Mouse (Mus musculus) kidney, embryonic 16.5 days (tissue): Measurements from ENCODE around the gene Nectin1. TPM values are rescaled to one million over a fixed set of nuclear protein-coding genes. Genes with fewer than 3 reads are reported as not detected.

Experiments
- ATAC-seq: fragments of 200-750 bp; cut with Nextera tagmentation; 2 replicates; pipeline ENCODE4 v1.8.0; 2017; ENCODE audit warnings: moderate TSS enrichment; ENCODE audit not compliant: low FRiP score, low TSS enrichment
- H3K27ac ChIP-seq: fragments of 300-500 bp; sonication (generic); 2 replicates; pipeline ENCODE4 v1.5.1; 2014; ENCODE audit warnings: low read length
- H3K27me3 ChIP-seq: fragments of 300-500 bp; sonication (generic); 2 replicates; pipeline ENCODE4 v1.6.1; 2014; ENCODE audit warnings: low read length, control low read depth, mixed read lengths; ENCODE audit not compliant: insufficient read depth
- H3K36me3 ChIP-seq: fragments of 300-500 bp; sonication (generic); 2 replicates; pipeline ENCODE4 v1.6.1; 2014; ENCODE audit warnings: low read length, control low read depth, mixed read lengths; ENCODE audit not compliant: insufficient read depth
- H3K4me1 ChIP-seq: fragments of 300-500 bp; sonication (generic); 2 replicates; pipeline ENCODE4 v1.6.1; 2014; ENCODE audit warnings: low read length, control low read depth, mixed read lengths; ENCODE audit not compliant: insufficient read depth
- H3K4me2 ChIP-seq: fragments of 300-500 bp; sonication (generic); replicated peaks from 2 replicates; pipeline ENCODE4 v1.6.1; 2014; ENCODE audit warnings: low read depth, low read length
- H3K4me3 ChIP-seq: fragments of 300-500 bp; sonication (generic); 2 replicates; pipeline ENCODE4 v1.5.1; 2014; ENCODE audit warnings: mild to moderate bottlenecking, low read length
- H3K9ac ChIP-seq: fragments of 300-500 bp; sonication (generic); replicated peaks from 2 replicates; pipeline ENCODE4 v1.6.1; 2014; ENCODE audit warnings: low read length
- H3K9me3 ChIP-seq: fragments of 300-500 bp; sonication (generic); 2 replicates; pipeline ENCODE4 v1.6.1; 2016; ENCODE audit warnings: low read length, control low read depth
- WGBS: fragments of 180-500 bp; shearing (Covaris S2); extraction: QIAGEN DNeasy Blood & Tissue Kit; methylation state at CpG from one replicate; pipeline ENCODE4 v1.1.7; 2014; 5-methylcytosine and 5-hydroxymethylcytosine counted together
- polyA plus RNA-seq: library from polyadenylated mRNA; unstranded; fragments of >200 nt; fragmentation: Nextera tagmentation; extraction: Ambion mirVana; gene quantifications from 2 replicates; pipeline ENCODE4 v1.2.1, GENCODE M21; 2015

The Nectin1 gene
- polyA plus RNA-seq, 1 experiment from 2014 or later, result 4.7 TPM

DNA sequence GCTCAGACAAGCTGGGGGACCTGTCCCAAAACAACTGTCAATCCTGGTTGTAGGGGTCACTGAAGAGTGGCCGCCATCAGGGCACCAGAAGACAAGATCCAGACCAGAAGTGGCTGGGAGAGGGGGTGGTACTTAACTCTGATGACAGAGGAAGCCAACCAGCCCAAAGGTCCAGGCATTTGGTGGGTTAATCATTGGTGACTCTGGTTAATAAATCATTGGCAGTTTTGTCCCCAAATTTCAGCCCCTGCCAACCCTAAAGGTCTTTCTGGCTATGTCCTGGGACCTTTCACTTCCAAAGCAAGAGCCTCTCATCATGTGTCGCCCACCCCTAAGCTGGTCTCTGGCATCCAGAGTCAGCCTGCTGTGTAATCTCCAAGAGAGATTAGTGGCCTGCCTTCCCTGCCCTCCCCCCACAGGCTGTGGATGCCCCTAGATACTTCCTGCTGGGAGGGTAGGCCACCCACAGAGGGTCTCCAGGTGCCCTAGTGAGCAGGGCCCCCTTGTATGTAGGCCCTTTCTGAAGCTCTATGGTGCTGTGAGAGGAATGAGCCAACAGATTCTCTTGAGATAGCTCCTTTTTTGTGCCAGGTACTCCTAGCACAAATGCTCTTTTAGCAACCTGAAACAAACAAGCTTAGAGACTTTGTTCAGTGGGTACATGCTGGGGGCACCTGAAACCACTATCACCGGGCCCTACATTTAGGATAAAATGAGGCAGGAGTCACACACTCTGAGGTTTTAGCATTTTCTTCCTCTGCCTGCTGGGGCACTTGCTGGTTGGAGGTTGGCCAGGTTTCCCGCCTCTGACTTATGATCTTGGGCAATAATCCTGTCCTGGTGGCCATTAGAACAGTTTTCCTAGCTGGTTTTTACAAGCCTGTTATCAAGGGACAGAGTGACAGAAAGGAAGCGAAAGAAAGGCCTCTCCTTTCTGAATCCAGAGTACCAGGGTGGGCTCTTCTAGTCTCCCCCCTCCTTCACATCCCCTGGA lies 14.5 kb downstream of the Nectin1 start:
- no peak for ATAC-seq
- Histone ChIP-seq H3K4me1 (peaks cover 59% of the 10 kb centered on the region), H3K36me3 (no peaks in the 10 kb centered on the region), H3K27me3 (no peaks in the 10 kb centered on the region), H3K9ac (no peak overlapping the region), H3K9me3 (no peaks in the 10 kb centered on the region), H3K27ac (0 out of 2 replicates have a peak overlapping the region, but pooled peaks have one; percentile 4), H3K4me2 (no peak overlapping the region), H3K4me3 (no peak overlapping the region)
- 41% methylated on average over 5 of the region's 5 CpGs for WGBS

DNA sequence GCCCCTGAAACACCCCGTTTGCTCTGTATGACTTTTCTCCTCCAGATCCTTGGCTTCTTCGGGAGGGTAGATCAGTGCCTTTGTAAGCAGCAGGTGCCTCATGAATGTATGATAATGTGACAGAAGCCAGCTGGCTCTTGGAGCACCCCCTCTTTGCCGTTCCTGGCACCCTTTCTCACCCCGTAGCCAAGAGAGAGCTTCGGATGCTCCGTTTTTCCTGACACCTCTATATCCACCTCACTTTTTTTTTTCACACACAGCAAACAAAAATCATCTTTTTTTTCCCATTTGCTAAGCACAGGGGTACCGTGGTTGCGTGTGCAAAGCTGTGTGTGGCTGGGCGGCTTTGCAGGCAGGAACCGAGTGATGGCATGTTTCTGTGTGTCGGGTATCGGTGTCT lies 16.3 kb downstream of the Nectin1 start:
- H3K4me1 ChIP-seq, result peaks cover 43% of the 10 kb centered on the region
- WGBS, result 90% methylated on average over 12 of the region's 12 CpGs
- H3K4me2 ChIP-seq, result no peak overlapping the region
- no peak for ATAC-seq
- no peaks in the 10 kb centered on the region for H3K36me3 ChIP-seq
- H3K9me3 ChIP-seq, result no peaks in the 10 kb centered on the region
- no peak overlapping the region for H3K27ac ChIP-seq
- H3K27me3 ChIP-seq, result no peaks in the 10 kb centered on the region
- no peak overlapping the region for H3K9ac ChIP-seq
- no peak overlapping the region for H3K4me3 ChIP-seq

DNA sequence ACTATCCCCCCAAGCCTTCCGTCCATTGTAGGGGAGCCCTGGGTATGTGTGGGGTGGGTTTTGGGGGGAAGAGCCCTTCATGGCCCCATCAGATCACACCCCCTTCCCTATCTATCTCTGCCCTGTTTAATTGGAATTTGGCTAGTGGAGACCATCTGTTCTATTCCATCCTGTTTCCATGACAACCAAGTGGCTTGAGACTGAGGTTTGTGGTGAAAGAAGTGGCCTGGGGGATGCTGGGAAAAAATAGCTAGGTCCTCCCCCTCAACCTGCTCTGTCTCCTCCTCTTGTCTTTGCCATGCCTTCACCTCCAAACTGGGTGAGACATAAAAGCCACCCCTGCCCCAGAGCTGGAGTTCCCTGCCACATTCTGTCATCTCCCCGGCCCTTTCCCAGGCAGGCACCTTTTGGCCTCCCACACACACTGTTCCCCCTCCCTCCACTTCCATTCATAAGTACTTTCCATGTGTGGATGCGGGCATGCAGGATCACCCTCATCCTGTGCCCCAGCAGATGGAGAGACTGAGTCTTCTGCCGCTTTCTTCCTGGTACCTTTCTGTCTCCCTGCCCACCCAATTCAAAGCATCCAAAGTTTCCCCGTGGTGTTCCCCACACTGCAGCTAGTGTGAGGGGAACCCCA lies 17.5 kb downstream of the Nectin1 start:
- Histone ChIP-seq H3K4me2 (no peak overlapping the region), H3K9me3 (no peaks in the 10 kb centered on the region), H3K27ac (no peak overlapping the region), H3K4me1 (peaks cover 35% of the 10 kb centered on the region), H3K36me3 (no peaks in the 10 kb centered on the region), H3K27me3 (no peaks in the 10 kb centered on the region), H3K9ac (no peak overlapping the region), H3K4me3 (no peak overlapping the region)
- WGBS, result 71% methylated on average over 5 of the region's 5 CpGs
- ATAC-seq, result no peak

DNA sequence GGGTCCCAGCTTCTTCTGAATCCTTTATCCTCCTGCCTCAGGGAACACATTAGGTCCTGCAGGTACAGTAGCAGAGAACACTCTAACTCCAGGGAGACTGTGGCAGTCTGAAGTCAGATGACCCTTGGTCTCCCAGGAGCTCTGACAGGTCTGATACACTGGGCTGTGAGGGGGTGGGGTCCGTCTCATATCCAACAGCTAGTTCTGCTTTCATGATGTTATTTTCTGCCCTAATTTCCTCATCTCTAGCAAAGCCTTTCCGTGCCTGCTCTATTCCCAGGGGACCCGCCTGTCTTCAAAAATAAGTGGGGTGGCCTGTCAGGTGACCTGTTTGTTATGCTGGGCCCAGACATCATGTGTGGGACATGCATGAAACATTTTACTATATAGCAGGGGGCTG lies 18.2 kb downstream of the Nectin1 start:
- Histone ChIP-seq H3K9ac (no peak overlapping the region), H3K4me3 (no peak overlapping the region), H3K4me1 (peaks cover 28% of the 10 kb centered on the region), H3K36me3 (no peaks in the 10 kb centered on the region), H3K9me3 (no peaks in the 10 kb centered on the region), H3K27me3 (no peaks in the 10 kb centered on the region), H3K27ac (no peak overlapping the region), H3K4me2 (no peak overlapping the region)
- WGBS, result 58% methylated on average over 3 of the region's 3 CpGs
- no peak for ATAC-seq

DNA sequence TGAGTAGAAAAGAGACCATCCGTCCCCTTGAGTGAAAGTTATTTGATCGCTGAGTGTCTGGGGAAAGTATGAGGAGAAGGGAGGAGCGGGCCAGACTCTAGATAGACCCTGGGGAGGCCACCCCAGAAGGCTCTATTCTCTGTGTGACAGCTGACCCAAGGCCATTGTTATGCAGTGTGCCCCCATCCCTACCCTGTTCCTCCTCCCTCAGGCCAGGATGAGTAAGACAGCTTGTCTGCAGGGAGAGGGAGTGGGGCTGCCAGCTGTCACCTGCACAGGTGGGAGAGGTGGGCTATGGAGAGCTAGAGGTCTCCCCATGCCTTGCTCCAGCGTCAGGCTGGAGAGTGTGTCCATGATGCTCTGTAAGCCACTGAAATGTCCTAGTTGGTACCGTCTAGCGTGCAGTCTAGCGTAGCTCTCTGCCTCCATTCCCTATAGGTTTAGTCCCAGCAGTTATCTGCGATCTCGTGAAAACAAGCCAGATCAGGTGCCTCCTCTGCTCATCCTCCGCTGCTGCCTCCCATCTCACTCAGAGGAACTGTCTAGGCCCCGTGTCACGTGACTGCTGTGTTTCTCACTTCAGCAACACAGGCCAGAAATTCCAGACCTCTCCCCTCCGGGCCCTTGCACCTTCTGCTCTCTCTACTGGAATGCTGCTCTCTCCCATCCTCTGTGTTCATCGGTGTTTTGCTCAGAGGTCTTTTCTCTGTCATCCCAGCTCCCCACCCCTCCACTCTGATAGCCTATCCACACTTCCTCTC lies 21.8 kb downstream of the Nectin1 start:
- Histone ChIP-seq H3K4me3 (no peak overlapping the region), H3K4me1 (0 out of 2 replicates have a peak, but pooled peaks cover 6% of the 10 kb centered on the region), H3K36me3 (no peaks in the 10 kb centered on the region), H3K9me3 (no peaks in the 10 kb centered on the region), H3K27ac (no peak overlapping the region), H3K9ac (no peak overlapping the region), H3K4me2 (no peak overlapping the region), H3K27me3 (no peaks in the 10 kb centered on the region)
- WGBS, result 52% methylated on average over 14 of the region's 14 CpGs
- peak; percentile 39; the same call in 1 of the 2 replicates for ATAC-seq

DNA sequence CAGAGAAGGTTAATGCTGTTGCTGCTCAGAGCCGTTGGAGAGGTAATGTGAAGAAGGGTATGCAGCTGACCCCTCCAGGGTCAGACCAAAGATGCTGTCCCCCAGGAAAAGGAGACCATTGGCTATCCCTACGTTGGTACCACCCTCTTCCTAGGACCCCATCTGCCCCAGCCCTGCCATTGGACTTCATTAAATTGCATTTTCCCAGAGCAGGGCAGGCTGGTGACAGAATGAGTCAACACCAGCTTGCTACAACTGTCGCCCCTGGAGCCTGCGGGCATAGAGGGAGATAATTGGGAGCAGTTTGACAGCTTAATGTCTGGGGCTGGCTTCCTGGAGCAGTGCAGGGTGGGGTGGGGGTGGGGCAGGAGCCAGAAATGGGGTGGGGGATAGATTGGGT lies 25.0 kb downstream of the Nectin1 start:
- Histone ChIP-seq H3K4me2 (no peak overlapping the region), H3K4me1 (no peaks in the 10 kb centered on the region), H3K9ac (no peak overlapping the region), H3K36me3 (no peaks in the 10 kb centered on the region), H3K27me3 (no peaks in the 10 kb centered on the region), H3K27ac (no peak overlapping the region), H3K4me3 (no peak overlapping the region), H3K9me3 (no peaks in the 10 kb centered on the region)
- WGBS, result 27% methylated on average over 4 of the region's 4 CpGs
- no peak for ATAC-seq

DNA sequence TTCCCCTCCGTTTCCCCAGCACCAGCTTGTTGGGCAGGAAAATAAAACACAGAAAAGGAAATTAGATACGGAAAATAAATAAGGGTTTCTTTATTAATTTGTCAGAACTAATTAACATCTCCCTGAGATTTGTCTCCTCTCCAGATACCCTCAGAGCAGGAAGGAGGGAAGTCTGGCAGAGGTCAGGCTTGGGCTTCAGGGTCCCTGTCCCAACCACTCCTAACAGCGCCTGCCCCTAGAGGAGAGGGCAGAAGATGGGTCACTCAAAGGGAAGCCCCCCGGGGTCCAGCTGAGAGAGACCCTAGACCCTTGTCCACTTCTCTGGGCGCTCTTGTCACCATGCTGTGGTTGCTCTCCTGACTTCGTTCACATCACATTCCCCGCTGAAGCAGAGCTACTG lies 25.4 kb downstream of the Nectin1 start:
- no peaks in the 10 kb centered on the region for H3K36me3 ChIP-seq
- no peaks in the 10 kb centered on the region for H3K9me3 ChIP-seq
- no peak overlapping the region for H3K4me2 ChIP-seq
- H3K27ac ChIP-seq, result no peak overlapping the region
- H3K27me3 ChIP-seq, result no peaks in the 10 kb centered on the region
- no peak for ATAC-seq
- WGBS, result 66% methylated on average over 7 of the region's 7 CpGs
- H3K9ac ChIP-seq, result no peak overlapping the region
- no peaks in the 10 kb centered on the region for H3K4me1 ChIP-seq
- no peak overlapping the region for H3K4me3 ChIP-seq

DNA sequence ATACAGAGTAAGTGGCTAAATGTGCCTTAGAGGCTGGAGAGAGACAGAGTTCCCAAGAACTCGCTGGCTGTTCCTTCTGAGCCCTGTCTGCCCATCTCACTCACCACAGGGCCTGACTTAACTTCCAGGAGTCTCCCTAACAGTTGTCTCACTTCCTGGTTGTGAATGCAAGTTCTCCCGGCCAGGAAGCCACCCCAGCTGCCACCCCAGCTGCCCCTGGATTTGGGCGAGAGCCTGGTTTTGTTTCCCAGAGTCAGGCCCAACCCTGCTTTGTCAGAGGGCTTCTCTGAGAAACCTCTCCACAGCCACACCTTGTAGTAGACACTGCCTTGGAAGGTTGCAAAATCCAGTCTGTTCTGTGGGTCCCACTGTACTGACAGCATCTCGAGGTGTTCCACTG lies 26.2 kb downstream of the Nectin1 start:
- WGBS, result 77% methylated on average over 4 of the region's 4 CpGs
- no peak for ATAC-seq
- H3K9me3 ChIP-seq, result no peaks in the 10 kb centered on the region
- H3K27ac ChIP-seq, result no peak overlapping the region
- no peak overlapping the region for H3K4me3 ChIP-seq
- H3K27me3 ChIP-seq, result no peaks in the 10 kb centered on the region
- 0 out of 2 replicates have a peak, but pooled peaks cover 5% of the 10 kb centered on the region for H3K4me1 ChIP-seq
- H3K9ac ChIP-seq, result no peak overlapping the region
- H3K36me3 ChIP-seq, result no peaks in the 10 kb centered on the region
- H3K4me2 ChIP-seq, result no peak overlapping the region

DNA sequence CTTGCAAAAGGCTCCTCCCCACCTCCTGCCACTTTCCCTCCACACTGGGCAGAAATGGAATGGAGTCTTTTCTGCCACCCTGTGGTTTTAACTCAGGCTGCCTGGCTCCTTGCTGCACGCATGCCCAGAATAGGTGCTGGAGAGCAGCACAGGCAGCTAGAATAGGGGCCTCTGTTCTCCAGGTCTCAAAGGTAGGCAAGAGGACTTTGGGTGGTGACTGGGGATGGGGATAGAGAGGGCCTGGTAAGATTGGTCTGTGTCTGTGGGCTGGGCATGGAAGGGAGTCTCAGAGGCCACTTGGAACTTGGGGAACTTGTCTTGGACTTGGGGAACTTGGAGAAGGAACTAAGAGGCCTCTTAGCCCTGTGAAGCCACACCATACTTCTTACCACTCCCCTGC lies 27.3 kb downstream of the Nectin1 start:
- WGBS, result 89% methylated on average over 1 of the region's 1 CpGs
- Histone ChIP-seq H3K9ac (no peak overlapping the region), H3K27me3 (no peaks in the 10 kb centered on the region), H3K4me1 (peaks cover 10% of the 10 kb centered on the region; the same call in 1 of the 2 replicates), H3K27ac (no peak overlapping the region), H3K4me2 (no peak overlapping the region), H3K36me3 (no peaks in the 10 kb centered on the region), H3K4me3 (no peak overlapping the region), H3K9me3 (no peaks in the 10 kb centered on the region)
- ATAC-seq, result no peak
